Mouse (Mus musculus) midbrain, embryonic 16.5 days (tissue): Measurements from ENCODE around the gene Myo1h. TPM values are rescaled to one million over a fixed set of nuclear protein-coding genes. Genes with fewer than 3 reads are reported as not detected.

Experiments used
- ATAC-seq: fragments of 200-750 bp; cut with Nextera tagmentation; 2 replicates; pipeline ENCODE4 v1.8.0; 2017; ENCODE audit warnings: moderate TSS enrichment
- H3K27ac ChIP-seq: fragments of 300-500 bp; sonication (generic); 2 replicates; pipeline ENCODE4 v1.5.1; 2014; ENCODE audit warnings: mild to moderate bottlenecking, low read length, mixed read lengths
- H3K27me3 ChIP-seq: fragments of 300-500 bp; sonication (generic); 2 replicates; pipeline ENCODE4 v1.6.1; 2014; ENCODE audit warnings: low read depth, low read length, mixed read lengths; ENCODE audit not compliant: control insufficient read depth, insufficient read depth
- H3K36me3 ChIP-seq: fragments of 300-500 bp; sonication (generic); 2 replicates; pipeline ENCODE4 v1.6.1; 2014; ENCODE audit warnings: mild to moderate bottlenecking, low read length, moderate library complexity, mixed read lengths; ENCODE audit not compliant: control insufficient read depth, insufficient read depth
- H3K4me1 ChIP-seq: fragments of 300-500 bp; sonication (generic); 2 replicates; pipeline ENCODE4 v1.6.1; 2014; ENCODE audit warnings: mild to moderate bottlenecking, low read length, mixed read lengths; ENCODE audit not compliant: control insufficient read depth, insufficient read depth
- H3K4me2 ChIP-seq: fragments of 300-500 bp; sonication (generic); 2 replicates; pipeline ENCODE4 v1.6.1; 2014; ENCODE audit warnings: mild to moderate bottlenecking, low read length, mixed read lengths
- H3K4me3 ChIP-seq: fragments of 300-500 bp; sonication (generic); 2 replicates; pipeline ENCODE4 v1.5.1; 2014; ENCODE audit warnings: low read depth, mild to moderate bottlenecking, low read length, moderate library complexity, mixed read lengths
- H3K9ac ChIP-seq: fragments of 300-500 bp; sonication (generic); 2 replicates; pipeline ENCODE4 v1.6.1; 2014; ENCODE audit warnings: low read depth, low read length, mixed read lengths
- H3K9me3 ChIP-seq: fragments of 300-500 bp; sonication (generic); replicated peaks from 2 replicates; pipeline ENCODE4 v1.6.1; 2014; ENCODE audit warnings: mild to moderate bottlenecking, low read length, mixed read lengths; ENCODE audit not compliant: control insufficient read depth, poor library complexity, severe bottlenecking
- WGBS: fragments of 180-500 bp; shearing (Covaris S2); extraction: QIAGEN DNeasy Blood & Tissue Kit; methylation state at CpG from one replicate; pipeline ENCODE4 v1.1.7; 2014; 5-methylcytosine and 5-hydroxymethylcytosine counted together
- microRNA-seq: library from miRNA; unstranded; fragments of <30 nt; microRNA quantifications from one replicate; pipeline ENCODE4, GENCODE M21; 2017
- polyA plus RNA-seq: library from polyadenylated mRNA; unstranded; fragments of >200 nt; fragmentation: Nextera tagmentation; extraction: Ambion mirVana; gene quantifications from 2 replicates; pipeline ENCODE4 v1.2.1, GENCODE M21; 2015

Myo1h gene
- polyA plus RNA-seq, 1 experiment from 2014 or later, result 0.82 TPM

- WGBS, result 84% methylated on average over 16 of the region's 16 CpGs
- peaks cover 66% of the 10 kb centered on the region for H3K36me3 ChIP-seq
Observed at GRCm38 (mm10) chr5:114413067-114413735, 124.2 kb downstream of the Myo1h start.

More at GRCm38 (mm10) chr5:114413067-114413735, 124.2 kb downstream of the Myo1h start:
- H3K4me2 ChIP-seq, result no peak overlapping the region
- H3K27me3 ChIP-seq, result no peaks in the 10 kb centered on the region
- H3K4me3 ChIP-seq, result no peak overlapping the region
- no peak overlapping the region for H3K9ac ChIP-seq
- ATAC-seq, result no peak
- no peaks in the 10 kb centered on the region for H3K9me3 ChIP-seq
- H3K27ac ChIP-seq, result no peak overlapping the region
- no peaks in the 10 kb centered on the region for H3K4me1 ChIP-seq

Small RNA genes within 50 kb of the gene (microRNA-seq; reads per million reads assigned to microRNA genes)
- not detected for gene Mir7027

Other genes starting within 250 kb of the Myo1h start
- gene Usp30, start 223.7 kb upstream of the Myo1h start, polyA plus RNA-seq, result 19.9 and 22.7 TPM in 2 replicates
- 111 and 113 TPM in 2 replicates for gene Svop, start 197.6 kb upstream of the Myo1h start, polyA plus RNA-seq
- gene Alkbh2, start 160.9 kb upstream of the Myo1h start, polyA plus RNA-seq, result 5.1 and 5.8 TPM in 2 replicates
- gene Ung, start 158.8 kb upstream of the Myo1h start, polyA plus RNA-seq, result 8.2 and 9.1 TPM in 2 replicates
- gene Acacb, start 142.6 kb upstream of the Myo1h start, polyA plus RNA-seq, result 5.1 and 5.2 TPM in 2 replicates
- 0.32 and 0.36 TPM in 2 replicates for gene Foxn4, start 15.4 kb upstream of the Myo1h start, polyA plus RNA-seq
- 70.3 and 82.3 TPM in 2 replicates for gene Kctd10, start 91.3 kb downstream of the Myo1h start, polyA plus RNA-seq
- gene Ube3b, start 91.4 kb downstream of the Myo1h start, polyA plus RNA-seq, result 35.6 and 39.0 TPM in 2 replicates
- gene Mmab, start 154.9 kb downstream of the Myo1h start, polyA plus RNA-seq, result 35.9 and 38.7 TPM in 2 replicates
- 72.6 and 77.0 TPM in 2 replicates for gene Mvk, start 155.1 kb downstream of the Myo1h start, polyA plus RNA-seq